Mouse (Mus musculus) midbrain, postnatal 0 days (tissue): Measurements from ENCODE around the gene Htr3a. TPM values are rescaled to one million over a fixed set of nuclear protein-coding genes. Genes with fewer than 3 reads are reported as not detected.

Experiments
- ATAC-seq: fragments of 200-750 bp; cut with Nextera tagmentation; 2 replicates; pipeline ENCODE4 v1.8.0; 2017; ENCODE audit warnings: moderate number of reproducible peaks, mild to moderate bottlenecking, moderate TSS enrichment, moderate library complexity; ENCODE audit not compliant: low FRiP score
- DNase-seq: peaks from one replicate; pipeline ENCODE4 v3.0.0-alpha.2; 2015; ENCODE audit warnings: low spot score
- H3K27ac ChIP-seq: fragments of 300-500 bp; sonication (generic); 2 replicates; pipeline ENCODE4 v1.5.1; 2014; ENCODE audit warnings: low read depth, mild to moderate bottlenecking, low read length, mixed read lengths
- H3K27me3 ChIP-seq: fragments of 300-500 bp; sonication (generic); 2 replicates; pipeline ENCODE4 v1.6.1; 2014; ENCODE audit warnings: low read length, control low read depth, mixed read lengths; ENCODE audit not compliant: insufficient read depth
- H3K36me3 ChIP-seq: fragments of 300-500 bp; sonication (generic); 2 replicates; pipeline ENCODE4 v1.6.1; 2014; ENCODE audit warnings: low read length, control low read depth, mixed read lengths; ENCODE audit not compliant: insufficient read depth
- H3K4me1 ChIP-seq: fragments of 300-500 bp; sonication (generic); 2 replicates; pipeline ENCODE4 v1.6.1; 2014; ENCODE audit warnings: mild to moderate bottlenecking, control low read depth, antibody characterized with exemption, low read length, mixed read lengths; ENCODE audit not compliant: insufficient read depth
- H3K4me2 ChIP-seq: fragments of 300-500 bp; sonication (generic); 2 replicates; pipeline ENCODE4 v1.6.1; 2014; ENCODE audit warnings: low read depth, mild to moderate bottlenecking, low read length, mixed read lengths; ENCODE audit not compliant: poor library complexity, severe bottlenecking
- H3K4me3 ChIP-seq: fragments of 300-500 bp; sonication (generic); 2 replicates; pipeline ENCODE4 v1.5.1; 2014; ENCODE audit warnings: low read depth, mild to moderate bottlenecking, low read length, moderate library complexity
- H3K9ac ChIP-seq: fragments of 300-500 bp; sonication (generic); replicated peaks from 2 replicates; pipeline ENCODE4 v1.6.1; 2014; ENCODE audit warnings: mild to moderate bottlenecking, low read length, moderate library complexity, mixed read lengths; ENCODE audit not compliant: poor library complexity, severe bottlenecking
- H3K9me3 ChIP-seq: fragments of 300-500 bp; sonication (generic); 2 replicates; pipeline ENCODE4 v1.6.1; 2016; ENCODE audit warnings: low read length, control low read depth
- CTCF ChIP-seq: IDR thresholded peaks from 2 replicates; pipeline ENCODE4 v1.5.1; 2016; ENCODE audit warnings: antibody characterized with exemption, mild to moderate bottlenecking
- WGBS: fragments of 180-500 bp; shearing (Covaris S2); extraction: QIAGEN DNeasy Blood & Tissue Kit; methylation state at CpG from one replicate; pipeline ENCODE4 v1.1.7; 2014; 5-methylcytosine and 5-hydroxymethylcytosine counted together
- polyA plus RNA-seq: library from polyadenylated mRNA; unstranded; fragments of >200 nt; fragmentation: Nextera tagmentation; extraction: Ambion mirVana; gene quantifications from 2 replicates; pipeline ENCODE4 v1.2.1, GENCODE M21; 2015
- total RNA-seq: library from RNA; depleted of rRNA; stranded (reverse); fragments of >200 nt; gene quantifications from 2 replicates; pipeline ENCODE4 v1.2.3, GENCODE M21; 2014

The Htr3a gene
- total and polyA plus RNA-seq, 2 experiments from 2014 or later, result 0.72 to 0.93 TPM

GRCm38 (mm10) chr9:48904421-48904820 lies 6.5 kb downstream of the Htr3a start:
- H3K4me3 ChIP-seq, result no peak overlapping the region
- H3K4me1 ChIP-seq, result no peaks in the 10 kb centered on the region
- no peak overlapping the region for H3K27ac ChIP-seq
- no peak for TF ChIP-seq CTCF
- no peaks in the 10 kb centered on the region for H3K27me3 ChIP-seq
- H3K36me3 ChIP-seq, result no peaks in the 10 kb centered on the region
- no peak overlapping the region for H3K4me2 ChIP-seq
- WGBS, result 84% methylated on average over 5 of the region's 5 CpGs
- no peak for DNase-seq
- no peak overlapping the region for H3K9ac ChIP-seq
- ATAC-seq, result no peak
- H3K9me3 ChIP-seq, result no peaks in the 10 kb centered on the region

GRCm38 (mm10) chr9:48903766-48904165 lies 7.1 kb downstream of the Htr3a start:
- ATAC-seq (no peak), DNase-seq (no peak)
- H3K9ac ChIP-seq, result no peak overlapping the region
- H3K4me3 ChIP-seq, result no peak overlapping the region
- no peak overlapping the region for H3K27ac ChIP-seq
- H3K4me2 ChIP-seq, result no peak overlapping the region
- no peak for TF ChIP-seq CTCF
- 52% methylated on average over 2 of the region's 2 CpGs for WGBS
- H3K4me1 ChIP-seq, result no peaks in the 10 kb centered on the region
- H3K27me3 ChIP-seq, result no peaks in the 10 kb centered on the region
- no peaks in the 10 kb centered on the region for H3K36me3 ChIP-seq
- no peaks in the 10 kb centered on the region for H3K9me3 ChIP-seq

- H3K4me3 ChIP-seq, result no peak overlapping the region
- TF ChIP-seq CTCF, result no peak
- H3K36me3 ChIP-seq, result no peaks in the 10 kb centered on the region
- ATAC-seq, result no peak
- no peak overlapping the region for H3K9ac ChIP-seq
- no peak overlapping the region for H3K4me2 ChIP-seq
- 51% methylated on average over 8 of the region's 8 CpGs for WGBS
- no peak overlapping the region for H3K27ac ChIP-seq
- no peak for DNase-seq
- no peaks in the 10 kb centered on the region for H3K9me3 ChIP-seq
- H3K27me3 ChIP-seq, result no peaks in the 10 kb centered on the region; the same call in 1 of the 2 replicates
- no peaks in the 10 kb centered on the region; the same call in 1 of the 2 replicates for H3K4me1 ChIP-seq
These were observed 12.3 kb downstream of the Htr3a start for GRCm38 (mm10) chr9:48898551-48898950.

GRCm38 (mm10) chr9:48895819-48896536 lies 14.9 kb downstream of the Htr3a start:
- Histone ChIP-seq H3K9me3 (no peaks in the 10 kb centered on the region), H3K4me1 (no peaks in the 10 kb centered on the region; the same call in 1 of the 2 replicates), H3K36me3 (no peaks in the 10 kb centered on the region), H3K4me3 (0 out of 2 replicates have a peak overlapping the region, but pooled peaks have one; percentile 8), H3K27ac (no peak overlapping the region), H3K27me3 (no peaks in the 10 kb centered on the region; the same call in 1 of the 2 replicates), H3K9ac (no peak overlapping the region), H3K4me2 (peak overlapping the region; percentile 32)
- TF ChIP-seq CTCF, result no peak
- no peak for ATAC-seq
- peak; percentile 19 for DNase-seq
- WGBS, result 16% methylated on average over 18 of the region's 18 CpGs

GRCm38 (mm10) chr9:48894755-48895154 lies 16.1 kb downstream of the Htr3a start:
- ATAC-seq (no peak), DNase-seq (no peak)
- Histone ChIP-seq H3K4me2 (no peak overlapping the region), H3K4me1 (no peaks in the 10 kb centered on the region; the same call in 1 of the 2 replicates), H3K9ac (no peak overlapping the region), H3K9me3 (no peaks in the 10 kb centered on the region), H3K36me3 (no peaks in the 10 kb centered on the region), H3K4me3 (no peak overlapping the region), H3K27me3 (no peaks in the 10 kb centered on the region; the same call in 1 of the 2 replicates), H3K27ac (no peak overlapping the region)
- WGBS, result 62% methylated on average over 6 of the region's 6 CpGs
- no peak for TF ChIP-seq CTCF

- H3K9me3 ChIP-seq, result no peaks in the 10 kb centered on the region
- H3K27me3 ChIP-seq, result no peaks in the 10 kb centered on the region; the same call in 1 of the 2 replicates
- peak; percentile 93 for TF ChIP-seq CTCF
- ATAC-seq, result no peak
- H3K4me2 ChIP-seq, result no peak overlapping the region
- no peak overlapping the region for H3K9ac ChIP-seq
- H3K27ac ChIP-seq, result no peak overlapping the region
- WGBS, result 34% methylated on average over 3 of the region's 3 CpGs
- no peak overlapping the region for H3K4me3 ChIP-seq
- peak; percentile 85 for DNase-seq
- H3K4me1 ChIP-seq, result no peaks in the 10 kb centered on the region; the same call in 1 of the 2 replicates
- H3K36me3 ChIP-seq, result no peaks in the 10 kb centered on the region
These were observed 16.9 kb downstream of the Htr3a start for GRCm38 (mm10) chr9:48893986-48894385.
